ENCODE assay signal across 22 mouse cellular contexts in the genomic region with DNA sequence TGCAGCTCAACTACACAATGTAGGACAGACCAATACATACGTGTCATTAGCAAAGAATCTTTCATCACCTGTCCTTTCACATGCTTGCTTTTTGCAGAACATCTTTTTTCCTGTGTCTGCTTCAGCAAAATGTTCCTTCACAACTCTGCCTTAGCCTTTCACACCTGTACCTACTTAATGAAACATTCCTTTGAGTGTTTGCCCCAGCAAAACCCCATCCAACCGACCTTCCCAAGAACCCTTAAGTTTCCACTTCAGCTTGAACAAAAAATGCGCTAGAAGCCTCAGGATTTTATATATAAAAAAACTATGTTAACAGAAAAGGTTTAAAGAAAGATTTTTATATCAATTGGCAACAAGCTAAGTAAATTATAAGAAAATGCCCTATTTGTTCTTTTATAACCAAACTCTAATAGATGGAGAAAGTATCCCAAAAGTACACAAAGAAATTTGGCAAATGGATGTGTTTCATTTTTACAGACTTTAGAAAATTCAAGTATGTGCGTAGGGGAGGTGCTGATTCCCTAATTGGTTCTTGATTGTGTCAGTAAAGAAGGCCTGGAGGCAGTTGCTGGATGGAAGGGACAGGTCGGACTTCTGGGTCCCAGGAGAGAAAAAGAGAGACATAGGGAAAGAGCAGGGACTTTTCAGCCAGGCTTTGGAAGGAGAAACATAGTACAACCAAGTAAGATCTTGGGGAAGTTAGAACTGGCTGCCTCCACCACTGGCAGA.
"Had no signal": no experiment of that assay in that cellular context is flagged by ENCODE, and none has a peak within 500 bp of the region (broad histone marks: within the 10 kb centered on the region; RNA-seq: fewer than 3 reads in every experiment).

No protein-coding gene starts in this region.

- H3K36me3 ChIP-seq: liver, embryonic 13.5 days; liver, embryonic 15.5 days; midbrain, embryonic 10.5 days; midbrain, embryonic 12.5 days; neural tube, embryonic 13.5 days; neural tube, embryonic 15.5 days had no signal

- H3K27ac ChIP-seq: liver, embryonic 13.5 days; liver, embryonic 15.5 days; macrophage; midbrain, embryonic 10.5 days; midbrain, embryonic 12.5 days; neural tube, embryonic 13.5 days; neural tube, embryonic 15.5 days had no signal

- ATAC-seq: liver, postnatal 0 days; midbrain, embryonic 16.5 days had no signal

- H3K9me3 ChIP-seq: liver, embryonic 13.5 days; liver, embryonic 15.5 days; midbrain, embryonic 10.5 days; midbrain, embryonic 12.5 days; neural tube, embryonic 13.5 days; neural tube, embryonic 15.5 days had no signal

- H3K27me3 ChIP-seq: liver, embryonic 15.5 days; midbrain, embryonic 12.5 days; neural tube, embryonic 13.5 days; neural tube, embryonic 15.5 days had no signal

- H3K4me1 ChIP-seq: liver, embryonic 13.5 days; liver, embryonic 15.5 days; midbrain, embryonic 10.5 days; midbrain, embryonic 12.5 days; neural tube, embryonic 13.5 days; neural tube, embryonic 15.5 days had no signal

- H3K4me2 ChIP-seq: liver, embryonic 11.5 days; liver, embryonic 13.5 days; liver, embryonic 15.5 days; midbrain, embryonic 12.5 days; neural tube, embryonic 13.5 days; neural tube, embryonic 15.5 days had no signal

- H3K9ac ChIP-seq: liver, embryonic 13.5 days; liver, embryonic 15.5 days; liver, postnatal 0 days; midbrain, embryonic 12.5 days; neural tube, embryonic 13.5 days; neural tube, embryonic 15.5 days had no signal

- H3K4me3 ChIP-seq: liver, embryonic 13.5 days; liver, embryonic 15.5 days; megakaryocyte, embryonic 14.5 days; midbrain, embryonic 10.5 days; midbrain, embryonic 12.5 days; myocyte; neural tube, embryonic 13.5 days; neural tube, embryonic 15.5 days had no signal

- DNase-seq: liver; liver, embryonic 13.5 days; liver, postnatal 0 days; midbrain, embryonic 14.5 days; retina, postnatal 1 day; right cerebral cortex, adult 18-20 months; right cerebral cortex, postnatal 25 days; right cerebral cortex, postnatal 4 days; spleen, adult 18-20 months; thymus, adult 18-20 months; thymus, postnatal 14 days; thymus, postnatal 36 days had no signal
